Mouse (Mus musculus): ENCODE results near the gene Adcy7. TPM values are rescaled to one million over a fixed set of nuclear protein-coding genes. Genes with fewer than 3 reads are reported as not detected.

Adcy7 gene
- polyA plus RNA-seq, 1 experiment from 2014 or later, result 11.3 TPM

DNA sequence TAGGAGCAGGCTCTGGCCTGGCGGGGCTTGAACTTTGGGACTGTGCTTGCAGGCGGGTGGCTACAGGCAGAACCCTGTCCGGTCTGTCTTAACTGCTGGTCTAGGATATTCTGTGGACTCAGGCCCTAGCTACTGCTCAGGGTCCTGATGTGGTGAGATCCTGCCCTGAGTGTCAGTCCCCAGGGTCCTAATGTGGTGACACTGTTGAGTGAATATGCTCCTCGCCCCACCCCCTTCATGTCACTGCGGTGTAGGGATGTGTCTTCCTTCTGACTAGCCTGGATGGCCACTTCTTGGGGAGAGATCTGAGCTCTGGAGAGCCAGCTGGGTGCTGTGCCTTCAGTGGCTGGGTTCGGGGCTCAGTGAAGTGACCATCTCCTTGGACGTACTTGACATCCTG is 37.7 kb downstream of the Adcy7 start:
- H3K9ac ChIP-seq, result no peak overlapping the region
- H3K27me3 ChIP-seq (ENCODE audit: insufficient read depth, low read length), result no peaks in the 10 kb centered on the region
- no peaks in the 10 kb centered on the region for H3K4me1 ChIP-seq (ENCODE audit: insufficient read depth)
- ATAC-seq (ENCODE audit: insufficient read depth), result no peak
- H3K4me3 ChIP-seq (ENCODE audit: low read depth, low read length), result no peak overlapping the region
- no peak overlapping the region for H3K4me2 ChIP-seq
- WGBS, result 91% methylated on average over 7 of the region's 7 CpGs
- no peaks in the 10 kb centered on the region for H3K9me3 ChIP-seq (ENCODE audit: low read depth, low read length)
- H3K36me3 ChIP-seq (ENCODE audit: insufficient read depth), result no peaks in the 10 kb centered on the region
- H3K27ac ChIP-seq (ENCODE audit: low read depth), result no peak overlapping the region
- no peak for DNase-seq
- TF ChIP-seq CTCF (IDR thresholded peaks at IDR 0.05; ENCODE audit: low read depth), result no peak

DNA sequence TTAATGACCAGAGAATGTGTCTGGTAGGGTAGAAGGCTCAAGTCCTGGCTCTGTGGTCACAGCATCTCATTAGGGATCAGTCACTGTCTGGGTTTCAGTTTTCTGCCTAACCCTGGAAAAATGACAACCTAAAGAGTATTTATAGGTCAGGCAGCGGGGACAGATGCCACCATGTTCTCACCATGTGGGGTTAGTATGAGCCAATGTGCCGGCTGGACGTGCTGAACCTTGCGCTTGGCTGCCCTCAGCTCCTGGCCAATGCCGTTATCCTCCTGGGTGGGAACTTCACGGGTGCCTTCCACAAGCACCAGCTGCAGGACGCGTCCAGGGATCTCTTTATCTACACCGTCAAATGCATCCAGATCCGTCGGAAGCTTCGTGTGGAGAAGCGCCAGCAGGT is 38.1 kb downstream of the Adcy7 start:
- ATAC-seq (ENCODE audit: insufficient read depth), result no peak
- H3K9me3 ChIP-seq (ENCODE audit: low read depth, low read length), result no peaks in the 10 kb centered on the region
- H3K9ac ChIP-seq, result no peak overlapping the region

DNA sequence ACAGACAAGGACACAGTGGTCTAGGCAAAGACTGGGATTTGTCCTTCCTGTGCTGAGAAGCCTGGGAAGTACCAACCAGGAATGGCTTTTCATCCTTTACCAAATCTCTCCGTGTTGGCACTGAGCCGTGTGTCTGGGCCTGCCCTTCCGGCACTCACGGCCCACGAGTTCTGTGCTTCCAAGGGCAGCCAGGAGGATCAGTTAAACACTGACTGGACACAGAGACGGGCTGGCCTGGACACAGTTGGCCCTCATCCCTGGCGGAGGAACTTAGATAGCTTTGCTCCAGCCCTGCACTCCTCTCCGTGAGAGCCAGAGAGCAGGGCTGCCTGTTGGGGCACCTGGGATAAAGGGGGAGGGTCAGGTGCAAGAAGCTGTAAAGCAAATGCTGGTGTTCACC is 40.8 kb downstream of the Adcy7 start:
- H3K27ac ChIP-seq (ENCODE audit: low read depth), result no peak overlapping the region
- H3K27me3 ChIP-seq (ENCODE audit: insufficient read depth, low read length), result no peaks in the 10 kb centered on the region
- no peak overlapping the region for H3K4me3 ChIP-seq (ENCODE audit: low read depth, low read length)
- WGBS, result 65% methylated on average over 8 of the region's 8 CpGs
- H3K9ac ChIP-seq, result no peak overlapping the region
- DNase-seq (peak; percentile 15), ATAC-seq (ENCODE audit: insufficient read depth) (no peak)
- no peaks in the 10 kb centered on the region for H3K36me3 ChIP-seq (ENCODE audit: insufficient read depth)
- H3K4me2 ChIP-seq, result no peak overlapping the region
- no peak for TF ChIP-seq CTCF (IDR thresholded peaks at IDR 0.05; ENCODE audit: low read depth)
- H3K9me3 ChIP-seq (ENCODE audit: low read depth, low read length), result no peaks in the 10 kb centered on the region
- peaks cover 8% of the 10 kb centered on the region for H3K4me1 ChIP-seq (ENCODE audit: insufficient read depth)

More for the DNA sequence above, 38.1 kb downstream of the Adcy7 start:
- Histone ChIP-seq H3K4me2 (no peak overlapping the region), H3K4me1 (ENCODE audit: insufficient read depth) (no peaks in the 10 kb centered on the region), H3K36me3 (ENCODE audit: insufficient read depth) (no peaks in the 10 kb centered on the region), H3K27me3 (ENCODE audit: insufficient read depth, low read length) (no peaks in the 10 kb centered on the region), H3K4me3 (ENCODE audit: low read depth, low read length) (no peak overlapping the region), H3K27ac (ENCODE audit: low read depth) (no peak overlapping the region)
- no peak for TF ChIP-seq CTCF (IDR thresholded peaks at IDR 0.05; ENCODE audit: low read depth)
- WGBS, result 85% methylated on average over 13 of the region's 13 CpGs
- DNase-seq, result no peak

DNA sequence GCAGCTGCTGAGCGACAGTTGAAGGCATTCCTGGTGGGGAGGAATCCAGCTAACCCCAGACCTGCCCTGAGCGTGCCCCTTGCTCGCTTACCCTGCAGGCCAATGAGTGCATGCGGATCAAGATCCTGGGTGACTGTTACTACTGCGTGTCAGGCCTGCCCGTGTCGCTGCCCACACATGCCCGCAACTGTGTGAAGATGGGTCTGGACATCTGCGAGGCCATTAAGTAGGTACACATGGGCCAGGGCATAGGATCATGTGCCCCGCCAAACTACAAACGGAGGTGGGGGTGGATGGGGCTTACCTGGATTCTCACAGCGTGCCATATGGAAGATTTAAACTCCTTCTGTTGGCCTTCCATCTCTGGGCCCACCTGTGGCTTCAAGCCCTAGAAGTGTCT is 41.8 kb downstream of the Adcy7 start:
- WGBS, result 92% methylated on average over 12 of the region's 12 CpGs
- DNase-seq (no peak), ATAC-seq (ENCODE audit: insufficient read depth) (no peak)
- Histone ChIP-seq H3K27me3 (ENCODE audit: insufficient read depth, low read length) (no peaks in the 10 kb centered on the region), H3K9ac (no peak overlapping the region), H3K4me3 (ENCODE audit: low read depth, low read length) (no peak overlapping the region), H3K9me3 (ENCODE audit: low read depth, low read length) (no peaks in the 10 kb centered on the region), H3K36me3 (ENCODE audit: insufficient read depth) (no peaks in the 10 kb centered on the region), H3K4me2 (no peak overlapping the region), H3K4me1 (ENCODE audit: insufficient read depth) (peaks cover 8% of the 10 kb centered on the region), H3K27ac (ENCODE audit: low read depth) (no peak overlapping the region)
- no peak for TF ChIP-seq CTCF (IDR thresholded peaks at IDR 0.05; ENCODE audit: low read depth)

DNA sequence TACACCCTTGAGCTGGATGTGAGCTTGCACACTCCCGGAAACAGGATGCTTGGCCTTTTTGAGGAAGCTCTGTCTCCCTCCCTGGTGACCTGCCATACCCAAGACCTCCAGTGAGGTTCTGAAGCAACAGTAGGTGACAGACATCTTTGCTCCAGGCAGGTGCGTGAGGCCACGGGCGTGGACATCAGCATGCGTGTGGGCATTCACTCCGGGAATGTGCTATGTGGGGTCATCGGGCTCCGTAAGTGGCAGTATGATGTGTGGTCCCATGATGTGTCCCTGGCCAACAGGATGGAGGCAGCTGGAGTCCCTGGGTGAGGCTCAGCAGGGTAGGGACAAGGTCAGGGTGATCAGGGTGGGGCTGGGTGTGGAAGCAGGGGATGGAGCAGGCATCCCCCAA is 43.1 kb downstream of the Adcy7 start:
- Histone ChIP-seq H3K36me3 (ENCODE audit: insufficient read depth) (no peaks in the 10 kb centered on the region), H3K4me2 (no peak overlapping the region), H3K27me3 (ENCODE audit: insufficient read depth, low read length) (no peaks in the 10 kb centered on the region), H3K27ac (ENCODE audit: low read depth) (no peak overlapping the region; the same call in 1 of the 2 replicates), H3K9ac (no peak overlapping the region), H3K9me3 (ENCODE audit: low read depth, low read length) (no peaks in the 10 kb centered on the region), H3K4me3 (ENCODE audit: low read depth, low read length) (no peak overlapping the region), H3K4me1 (ENCODE audit: insufficient read depth) (peaks cover 8% of the 10 kb centered on the region)
- DNase-seq (no peak), ATAC-seq (ENCODE audit: insufficient read depth) (no peak)
- 95% methylated on average over 8 of the region's 8 CpGs for WGBS
- TF ChIP-seq CTCF (IDR thresholded peaks at IDR 0.05; ENCODE audit: low read depth), result no peak

DNA sequence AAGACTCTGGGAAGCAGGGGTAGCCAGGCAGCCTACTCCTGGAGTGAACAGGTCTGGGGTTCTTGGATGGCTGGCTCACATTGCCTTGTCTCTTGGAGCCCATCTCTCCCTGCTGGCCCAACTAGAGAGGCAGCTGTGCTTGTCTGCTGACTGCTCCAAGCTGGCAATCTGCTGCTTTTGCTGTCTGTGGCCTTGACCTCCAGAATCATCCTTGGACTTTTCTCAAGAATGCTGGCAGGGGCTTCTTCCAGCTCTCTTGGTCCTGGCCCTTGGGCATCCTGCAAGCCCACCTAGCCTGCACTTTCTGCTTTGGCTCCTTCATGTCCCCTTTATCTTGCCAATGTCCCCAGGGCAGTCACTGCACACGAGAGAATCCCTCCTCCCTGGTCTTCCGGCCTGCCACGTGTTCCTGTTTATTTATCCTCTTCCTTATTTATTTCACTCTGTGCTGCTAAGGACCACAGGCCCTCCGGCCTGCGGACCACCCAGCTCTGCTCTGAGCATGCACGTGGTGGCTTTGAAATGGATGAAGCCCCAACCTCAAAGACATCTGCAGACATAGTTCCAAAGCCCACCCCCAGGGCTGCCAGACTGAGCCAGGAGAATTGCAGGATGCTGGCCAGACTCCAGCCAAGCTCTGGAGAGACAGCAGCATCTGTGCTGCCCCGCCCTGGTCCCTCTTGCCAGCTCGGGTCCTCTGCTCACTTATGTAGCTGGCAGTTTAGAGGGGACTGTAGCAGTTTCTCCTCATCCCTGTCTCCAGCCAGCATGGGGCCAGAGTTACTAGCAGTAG is 44.1 kb downstream of the Adcy7 start:
- H3K27me3 ChIP-seq (ENCODE audit: insufficient read depth, low read length), result no peaks in the 10 kb centered on the region
- H3K9me3 ChIP-seq (ENCODE audit: low read depth, low read length), result no peaks in the 10 kb centered on the region
- WGBS, result 29% methylated on average over 8 of the region's 8 CpGs
- no peak overlapping the region for H3K4me2 ChIP-seq
- H3K36me3 ChIP-seq (ENCODE audit: insufficient read depth), result no peaks in the 10 kb centered on the region
- peak; percentile 94 for DNase-seq
- peaks cover 8% of the 10 kb centered on the region for H3K4me1 ChIP-seq (ENCODE audit: insufficient read depth)
- peak overlapping the region; percentile 83 for H3K27ac ChIP-seq (ENCODE audit: low read depth)
- peak; percentile 92 for ATAC-seq (ENCODE audit: insufficient read depth)
- peak; percentile 31 for TF ChIP-seq CTCF (IDR thresholded peaks at IDR 0.05; ENCODE audit: low read depth)
- H3K4me3 ChIP-seq (ENCODE audit: low read depth, low read length), result no peak overlapping the region
- no peak overlapping the region for H3K9ac ChIP-seq

DNA sequence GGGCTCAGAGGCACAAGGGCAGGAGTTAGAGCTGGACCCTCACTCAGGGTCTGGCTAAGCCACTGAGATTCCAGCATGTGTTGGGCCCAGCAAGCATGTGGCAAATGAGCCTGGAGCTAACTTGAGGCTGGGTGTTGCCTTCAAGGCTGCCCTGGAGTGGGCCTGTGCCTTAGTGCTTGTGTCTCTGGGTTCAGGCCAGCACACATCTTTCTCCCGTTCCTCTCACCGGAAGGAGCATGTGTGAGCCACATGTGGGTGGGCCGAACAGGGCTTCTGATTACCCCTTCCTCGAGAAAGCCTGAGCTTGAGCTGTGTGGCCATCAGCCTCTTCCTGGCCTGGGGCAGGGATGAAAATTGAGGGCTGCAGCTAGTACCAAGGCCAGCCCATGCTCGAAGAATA is 45.1 kb downstream of the Adcy7 start:
- 50% methylated on average over 5 of the region's 5 CpGs for WGBS
- H3K4me2 ChIP-seq, result no peak overlapping the region
- H3K4me3 ChIP-seq (ENCODE audit: low read depth, low read length), result no peak overlapping the region
- ATAC-seq (ENCODE audit: insufficient read depth), result peak; percentile 11; the same call in 1 of the 2 replicates
- DNase-seq, result peak; percentile 64
- no peaks in the 10 kb centered on the region for H3K36me3 ChIP-seq (ENCODE audit: insufficient read depth)
- H3K27ac ChIP-seq (ENCODE audit: low read depth), result peak overlapping the region; percentile 83
- no peaks in the 10 kb centered on the region for H3K27me3 ChIP-seq (ENCODE audit: insufficient read depth, low read length)
- H3K9me3 ChIP-seq (ENCODE audit: low read depth, low read length), result no peaks in the 10 kb centered on the region
- no peak for TF ChIP-seq CTCF (IDR thresholded peaks at IDR 0.05; ENCODE audit: low read depth)
- no peak overlapping the region for H3K9ac ChIP-seq
- peaks cover 8% of the 10 kb centered on the region for H3K4me1 ChIP-seq (ENCODE audit: insufficient read depth)
